12 mouse cellular contexts compared by ENCODE assay signal in genomic region chr10:68897524-68897923, GRCm38 (mm10).
DNase-seq lines count a peak whose midpoint lies in the region; ATAC-seq and TF ChIP-seq lines count a peak whose summit lies in the region.
"Had no signal": no experiment of that assay in that cellular context is flagged by ENCODE, and none has a peak within 500 bp of the region (broad histone marks: within the 10 kb centered on the region; RNA-seq: fewer than 3 reads in every experiment).

No protein-coding gene starts in this region.

- no peak overlapping the region for H3K27ac ChIP-seq in heart, embryonic 12.5 days (ENCODE audit: poor library complexity, severe bottlenecking)
- peak overlapping the region; percentile 69 for H3K27ac ChIP-seq in embryonic fibroblast, embryonic 13.5 days (ENCODE audit: insufficient read depth, low read length)
- H3K27ac ChIP-seq: neural tube, embryonic 15.5 days had no signal

- ATAC-seq in heart, embryonic 12.5 days (ENCODE audit: insufficient number of reproducible peaks, low FRiP score) = no peak
- ATAC-seq in frontal cortex, adult (ENCODE audit: low TSS enrichment) = no peak
- ATAC-seq: forebrain, embryonic 16.5 days had no signal

- H3K4me3 ChIP-seq in heart, embryonic 12.5 days = no peak overlapping the region
- no peak overlapping the region for H3K4me3 ChIP-seq in embryonic fibroblast, embryonic 13.5 days (ENCODE audit: insufficient read depth, low read length)
- H3K4me3 ChIP-seq: neural tube, embryonic 15.5 days had no signal

- WGBS in heart, embryonic 12.5 days = 68% methylated on average over 3 of the region's 3 CpGs

- no peak for TF ChIP-seq POLR2A in embryonic fibroblast, embryonic 13.5 days (IDR thresholded peaks at IDR 0.05; ENCODE audit: low read depth, low read length)

- H3K27me3 ChIP-seq in heart, embryonic 12.5 days (replicated peaks) = no peaks in the 10 kb centered on the region
- H3K27me3 ChIP-seq: neural tube, embryonic 15.5 days had no signal

- no peak overlapping the region for H3K9ac ChIP-seq in heart, embryonic 12.5 days
- H3K9ac ChIP-seq: neural tube, embryonic 15.5 days had no signal

- no peaks in the 10 kb centered on the region for H3K36me3 ChIP-seq in heart, embryonic 12.5 days
- H3K36me3 ChIP-seq: neural tube, embryonic 15.5 days had no signal

- no peaks in the 10 kb centered on the region for H3K9me3 ChIP-seq in heart, embryonic 12.5 days (replicated peaks)
- H3K9me3 ChIP-seq: neural tube, embryonic 15.5 days had no signal

- DNase-seq in heart, adult 18-20 months = peak; percentile 27 to 62
- peak; percentile 31 for DNase-seq in heart, postnatal 4 days
- DNase-seq in lung, postnatal 25 days (ENCODE audit: low spot score) = peak; percentile 15
- no peak for DNase-seq in c-Kit-positive CD71-positive TER-119-positive erythroid progenitor cells, embryonic 14.5 days (ENCODE audit: low spot score)
- DNase-seq: cerebellum, postnatal 14 days; liver; right cerebral cortex, postnatal 4 days had no signal

- H3K4me1 ChIP-seq in heart, embryonic 12.5 days (replicated peaks) = peaks cover 4% of the 10 kb centered on the region; the same call in 1 of the 2 replicates
- peaks cover 6% of the 10 kb centered on the region for H3K4me1 ChIP-seq in embryonic fibroblast, embryonic 13.5 days (ENCODE audit: control insufficient read depth, insufficient read depth, low read length)
- H3K4me1 ChIP-seq: neural tube, embryonic 15.5 days had no signal

- TF ChIP-seq CTCF in embryonic fibroblast, embryonic 13.5 days (IDR thresholded peaks at IDR 0.05; ENCODE audit: borderline replicate concordance, insufficient read depth, low read length) = no peak

- no peak overlapping the region for H3K4me2 ChIP-seq in heart, embryonic 12.5 days
- H3K4me2 ChIP-seq: neural tube, embryonic 15.5 days had no signal
